Mouse (Mus musculus) MN1 (cell line): ENCODE results near the gene Srgn.
"Not testable (repeated sequence)": the region's sequence is repeated elsewhere in the genome, so short reads cannot be mapped to it uniquely, and the experiment has no call there.

Source experiments
- DNase-seq: peaks from one replicate; pipeline ENCODE4 v3.0.0-alpha.2; 2016; ENCODE audit warnings: low spot score

The Srgn gene

DNA sequence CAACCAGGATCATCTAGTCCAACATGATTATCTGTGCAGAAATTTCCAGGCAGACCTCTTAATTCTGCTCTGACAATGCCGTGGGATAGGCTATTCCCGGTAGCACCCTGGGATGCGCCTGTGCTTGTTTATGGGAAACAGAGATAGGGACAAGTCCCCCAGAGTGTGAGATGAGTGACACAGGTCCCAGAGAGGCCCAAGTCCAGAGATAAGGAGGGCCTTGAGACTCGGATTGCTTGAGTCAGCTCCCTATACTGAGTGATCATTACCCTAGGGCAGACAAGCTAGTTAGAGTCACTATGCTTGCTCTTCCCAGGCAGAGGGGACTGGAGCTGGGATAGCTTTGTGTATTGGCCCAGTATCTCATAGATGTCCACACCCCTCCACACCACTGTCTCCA lies 5.5 kb downstream of the Srgn start:
- DNase-seq, result no peak

DNA sequence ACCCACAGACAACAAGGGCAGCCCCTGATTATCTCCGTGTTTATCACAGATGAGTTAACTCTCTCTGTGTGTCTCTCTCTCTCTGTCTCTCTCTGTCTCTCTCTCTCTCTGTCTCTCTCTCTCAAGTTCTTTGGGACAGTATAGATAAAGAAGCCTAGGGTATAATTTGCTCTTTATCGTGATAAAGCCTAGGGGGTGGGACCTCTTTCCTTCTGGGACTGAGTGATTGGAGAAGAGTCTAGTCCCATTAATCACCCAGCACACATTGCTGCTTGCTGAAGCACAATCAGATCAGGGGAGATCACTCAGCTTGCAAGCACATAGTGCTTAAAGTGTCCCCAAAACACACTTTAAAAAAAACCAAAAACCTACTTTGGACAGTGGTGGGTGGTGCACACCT lies 6.3 kb downstream of the Srgn start:
- no peak for DNase-seq

DNA sequence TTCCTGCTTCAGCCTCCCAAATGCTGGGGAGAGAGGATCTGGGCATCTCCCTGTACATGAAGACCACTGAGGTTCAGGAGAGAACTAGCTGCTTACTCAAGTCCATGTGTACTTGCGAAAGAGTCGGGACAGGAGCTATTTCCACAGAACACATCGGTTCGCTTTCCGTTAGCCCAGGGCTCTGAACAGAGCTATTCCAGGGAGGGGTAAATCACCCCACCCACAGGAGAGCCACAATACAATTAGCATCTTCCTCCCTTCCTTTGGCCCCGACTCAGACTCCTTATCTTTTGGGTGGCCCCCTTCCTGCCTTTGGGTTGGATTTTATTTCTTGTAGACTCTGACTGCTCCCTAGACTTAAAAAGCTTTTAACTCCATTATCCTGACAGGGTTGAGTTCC lies 9.7 kb downstream of the Srgn start:
- DNase-seq, result no peak

DNA sequence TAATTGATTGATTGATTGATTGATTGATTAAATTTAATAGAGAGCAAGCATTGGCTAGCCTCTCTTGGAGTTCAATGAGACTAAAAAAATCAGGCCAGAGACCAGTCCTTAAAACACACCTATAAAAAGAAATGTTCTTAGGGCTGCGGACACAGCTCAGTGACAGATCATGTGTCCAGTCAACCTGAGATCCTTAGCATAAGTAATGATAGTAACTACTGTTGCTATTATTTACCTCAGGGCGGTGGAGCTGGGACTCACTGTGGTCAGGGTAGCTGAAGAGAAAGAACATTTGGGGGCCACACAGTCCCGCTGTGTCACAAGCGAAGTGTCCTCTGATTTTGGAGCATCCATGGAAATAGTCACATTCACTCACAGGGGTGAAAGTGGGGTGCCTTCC lies 14.4 kb downstream of the Srgn start:
- DNase-seq, result no peak

DNA sequence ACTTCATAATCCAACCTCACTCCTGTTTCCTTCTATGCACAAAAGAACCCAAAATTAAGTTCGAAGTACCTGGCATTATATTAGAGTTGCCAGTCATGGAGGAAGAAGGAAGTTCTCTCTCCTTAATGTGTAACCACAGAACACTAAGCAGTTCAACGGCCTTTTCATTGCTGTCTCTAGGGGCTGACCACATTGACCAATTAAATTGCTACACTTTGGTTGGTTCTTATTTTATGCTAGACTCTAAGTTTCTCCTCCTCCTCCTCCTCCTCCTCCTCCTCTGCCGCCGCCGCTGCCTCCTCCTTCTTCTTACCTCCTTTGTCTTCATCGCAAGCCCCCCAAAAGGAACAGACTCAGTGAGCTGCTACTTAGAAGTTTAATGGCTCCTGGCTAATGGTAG lies 15.7 kb downstream of the Srgn start:
- no peak for DNase-seq

DNA sequence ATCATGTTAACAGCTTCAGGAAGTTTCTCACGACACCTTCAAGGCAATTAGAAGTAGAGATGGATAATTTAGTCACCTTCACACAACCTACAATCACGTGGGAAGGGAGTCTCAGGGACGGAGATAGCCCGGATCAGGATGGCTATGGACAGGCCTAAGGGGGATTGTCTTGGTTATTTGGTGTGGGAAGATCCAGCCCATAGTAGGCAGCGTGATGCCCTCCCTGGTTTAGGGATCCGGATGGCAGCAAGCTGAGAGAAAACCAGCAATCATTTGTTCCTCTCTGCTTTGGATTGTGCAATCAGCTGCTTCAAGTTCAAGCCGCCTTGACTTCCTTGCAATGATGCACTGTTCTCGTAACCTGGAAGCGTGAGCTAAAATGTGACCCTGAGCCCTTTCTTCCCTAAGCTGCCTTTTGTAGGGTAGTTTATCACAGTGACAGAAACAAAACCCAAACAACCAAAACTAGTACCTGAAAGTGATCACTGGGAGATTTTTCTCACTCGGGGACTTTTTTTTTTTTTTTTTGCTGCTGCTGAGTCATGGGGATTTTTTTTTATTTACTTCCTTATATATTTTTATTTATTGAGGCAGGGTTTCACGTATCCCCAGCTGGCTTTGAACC lies 18.1 kb downstream of the Srgn start:
- DNase-seq, result no peak

DNA sequence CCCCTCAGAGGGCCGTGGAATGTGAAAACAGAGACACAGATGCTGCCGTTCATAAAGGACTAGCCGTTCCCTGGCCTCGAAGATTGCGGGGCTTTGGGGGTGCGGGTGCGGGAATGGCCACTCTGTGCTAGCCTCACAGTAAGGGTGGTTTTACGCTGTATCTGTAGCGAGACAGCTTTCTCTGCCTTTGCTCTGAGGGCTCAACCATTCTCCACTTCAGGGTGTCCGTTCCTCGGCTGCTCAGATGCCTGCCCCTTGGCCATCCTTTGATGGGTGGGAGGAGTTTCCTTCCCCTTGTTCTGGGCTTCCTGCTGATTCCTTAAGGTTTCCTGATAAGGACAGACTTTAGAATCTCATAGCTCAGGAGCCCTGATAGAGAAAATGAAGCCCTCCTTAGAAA lies 18.8 kb downstream of the Srgn start:
- no peak for DNase-seq

DNA sequence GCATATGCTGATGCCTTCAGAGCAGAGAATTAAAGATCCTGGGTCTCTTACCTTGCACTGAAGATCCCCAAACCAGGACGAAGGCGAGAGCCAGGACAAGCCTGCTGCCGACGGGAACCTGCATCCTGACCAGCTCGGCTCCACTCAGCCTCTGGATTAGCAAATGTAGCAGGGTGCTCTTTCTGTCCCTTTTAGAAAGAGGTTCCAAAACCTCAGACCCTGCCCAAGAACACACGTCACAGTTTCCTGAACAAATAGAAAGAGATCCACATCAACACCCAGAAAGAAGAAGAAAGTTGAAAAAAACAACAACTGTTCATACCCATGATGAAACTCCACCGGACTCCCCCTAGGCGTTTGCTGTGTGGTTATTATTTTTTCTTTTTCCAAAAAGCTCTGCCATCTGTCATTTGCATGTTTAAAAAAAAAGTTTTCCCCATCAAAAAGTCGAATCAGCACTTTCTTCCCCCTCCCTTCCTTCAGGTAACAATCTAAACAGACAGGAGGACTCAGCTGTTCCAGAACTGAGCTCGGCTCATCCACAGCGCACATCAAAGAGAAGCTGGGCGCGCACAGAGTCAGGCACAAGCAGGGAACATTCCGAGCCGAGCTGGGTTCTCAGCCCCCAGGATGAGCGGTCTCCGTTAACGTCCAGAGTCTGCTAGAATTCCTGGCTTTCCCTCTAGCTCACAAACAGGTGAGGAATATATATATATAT lies 19.5 kb downstream of the Srgn start:
- no peak for DNase-seq

DNA sequence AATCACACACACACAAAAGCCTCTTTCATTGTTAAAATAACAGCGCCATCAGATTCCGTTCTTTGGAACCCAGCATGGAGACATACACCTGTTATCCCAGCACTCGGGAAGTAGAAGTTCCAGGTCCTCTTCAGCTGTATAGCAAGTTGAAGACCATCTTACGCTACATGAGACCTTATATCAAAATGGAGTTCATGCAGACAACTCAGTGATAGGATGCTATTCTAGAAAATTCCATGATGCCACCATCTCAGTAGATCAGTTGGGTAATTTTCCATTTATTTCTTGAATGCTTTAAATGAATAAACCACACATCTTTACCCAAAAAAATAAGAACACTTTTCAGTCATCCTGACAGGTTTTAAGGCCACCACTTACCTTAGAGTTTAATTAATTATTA lies 20.2 kb downstream of the Srgn start:
- no peak for DNase-seq

DNA sequence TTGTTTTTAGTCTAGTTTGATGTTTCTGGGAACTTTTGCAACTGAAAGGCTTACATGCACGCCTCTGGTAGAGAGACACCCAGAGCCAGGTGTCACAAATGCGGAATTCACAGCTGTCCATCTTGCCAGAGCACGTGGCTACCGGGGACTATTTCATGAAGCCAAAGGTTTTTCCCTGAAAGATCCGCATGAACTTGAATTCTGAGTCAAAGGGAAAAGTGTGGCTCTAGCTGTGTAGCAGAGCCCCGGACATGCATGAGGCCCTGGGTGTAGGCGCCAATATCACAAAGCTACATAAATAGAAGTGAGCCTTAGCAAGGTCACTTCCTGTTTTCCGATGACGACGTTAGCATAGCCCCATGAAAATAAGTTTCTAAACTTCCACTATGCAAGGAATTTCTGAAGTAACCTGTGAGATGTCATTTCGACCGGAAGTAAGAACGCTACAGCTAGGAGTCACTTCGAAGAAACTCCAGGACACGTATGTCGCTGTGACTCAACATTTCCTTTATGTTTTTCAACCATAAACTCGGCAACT lies 21.2 kb downstream of the Srgn start:
- no peak for DNase-seq

DNA sequence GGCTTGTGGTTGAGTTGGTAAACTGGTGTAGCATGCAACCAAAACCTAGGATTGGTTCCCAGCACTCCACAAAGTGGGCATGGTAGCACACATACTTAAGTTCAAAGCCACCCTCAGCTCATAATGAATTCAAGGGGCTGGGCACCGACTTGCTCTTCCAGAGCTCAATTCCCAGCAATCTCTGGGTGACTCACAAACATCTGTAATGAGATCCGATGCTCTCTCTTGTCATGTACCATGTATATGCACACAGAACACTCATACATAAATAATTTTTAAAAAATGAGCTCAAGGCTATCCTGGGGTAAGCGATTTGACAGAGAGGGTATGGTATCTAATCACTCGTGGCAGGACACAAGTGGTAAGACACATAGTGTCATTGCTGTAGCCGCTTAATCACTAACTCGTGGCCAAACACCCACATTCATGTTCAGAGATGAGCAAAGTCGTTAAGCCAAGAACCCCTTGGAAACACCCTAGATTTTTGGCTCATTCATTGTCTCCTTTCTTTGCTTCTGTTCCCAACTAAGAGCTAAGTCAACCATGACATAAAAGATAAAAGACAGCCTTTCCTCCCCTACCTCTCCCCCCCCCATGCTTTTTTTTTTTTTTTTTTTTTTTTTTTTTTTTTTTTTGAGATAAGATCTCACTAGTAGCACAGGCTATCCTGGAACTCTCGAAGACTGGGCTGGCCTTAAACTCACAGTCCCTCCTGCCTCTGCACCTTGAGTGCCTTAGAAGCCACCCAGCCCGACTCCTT lies 21.8 kb downstream of the Srgn start:
- no peak for DNase-seq

DNA sequence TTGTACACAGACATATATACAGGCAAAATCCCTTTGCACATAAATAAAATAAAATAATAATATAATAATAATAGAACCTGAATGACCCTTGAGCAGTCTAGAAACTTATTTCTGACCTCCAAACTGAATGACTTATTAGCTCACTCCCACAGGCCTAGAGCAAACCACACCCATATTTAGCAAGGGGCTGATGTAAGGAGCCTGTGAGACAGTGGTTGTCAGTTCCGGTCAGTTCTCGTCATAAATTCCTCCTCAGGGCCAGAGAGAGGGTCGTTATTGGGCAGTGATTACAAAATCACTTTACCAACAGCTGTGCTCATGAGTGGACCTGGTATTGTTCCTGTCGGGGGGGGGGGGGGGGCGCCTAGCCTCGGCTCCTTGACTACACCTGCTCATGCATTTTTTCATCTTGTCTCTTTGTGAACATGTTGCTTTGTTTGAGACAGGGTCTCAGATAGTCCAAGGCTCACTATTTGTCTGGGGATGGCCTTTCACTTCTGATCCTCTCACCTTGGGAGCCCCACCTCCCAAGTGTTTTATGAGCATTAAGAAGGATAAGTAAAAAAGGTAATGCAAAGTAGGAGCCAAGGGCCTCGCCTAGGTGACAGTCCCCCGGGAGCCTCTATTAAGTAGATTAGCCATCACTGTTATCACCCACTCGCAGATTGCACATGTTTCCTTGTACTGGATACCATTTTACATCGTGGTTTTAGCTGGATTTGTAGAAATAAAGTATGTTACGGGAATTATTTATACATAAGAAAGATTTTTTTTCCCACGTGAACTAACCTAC lies 23.2 kb downstream of the Srgn start:
- peak; percentile 37 for DNase-seq

DNA sequence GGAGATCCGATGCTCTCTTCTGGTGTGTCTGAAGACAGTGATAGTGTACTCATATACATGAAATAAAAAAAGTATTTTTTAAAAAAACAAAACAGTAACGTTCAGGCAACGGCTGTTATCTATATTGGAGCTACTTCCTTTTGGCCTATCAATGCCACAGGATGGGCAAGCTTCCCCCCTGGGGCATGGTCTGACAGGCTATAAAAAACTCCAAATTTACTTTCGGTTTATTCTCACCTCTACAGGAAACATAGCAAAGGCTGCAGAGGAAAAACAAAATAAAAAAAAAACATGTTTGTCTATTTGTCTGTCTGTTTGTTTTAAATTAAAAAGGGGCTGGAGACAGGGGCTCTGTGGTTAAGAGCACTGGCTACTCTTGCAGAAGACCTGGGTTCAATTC lies 23.9 kb downstream of the Srgn start:
- DNase-seq, result no peak

DNA sequence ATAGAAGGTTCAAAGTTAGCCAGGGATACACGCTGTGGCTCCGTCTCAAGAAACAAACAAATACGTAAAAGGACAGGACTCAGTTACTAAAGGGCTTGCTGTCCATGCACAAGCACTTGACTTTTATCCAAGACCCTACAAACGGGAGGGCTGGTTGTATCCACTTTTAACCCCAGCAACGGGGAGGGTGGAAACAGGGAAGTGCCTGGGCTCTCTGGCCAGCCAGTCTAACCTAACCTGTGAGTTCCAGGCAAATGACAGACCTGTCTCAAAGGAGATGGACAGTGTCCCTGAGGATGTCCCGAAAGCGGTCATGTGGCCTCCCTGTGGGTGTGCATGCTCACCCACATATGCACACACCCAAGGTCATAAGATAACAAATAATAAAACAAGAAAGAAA lies 25.3 kb downstream of the Srgn start:
- no peak for DNase-seq

DNA sequence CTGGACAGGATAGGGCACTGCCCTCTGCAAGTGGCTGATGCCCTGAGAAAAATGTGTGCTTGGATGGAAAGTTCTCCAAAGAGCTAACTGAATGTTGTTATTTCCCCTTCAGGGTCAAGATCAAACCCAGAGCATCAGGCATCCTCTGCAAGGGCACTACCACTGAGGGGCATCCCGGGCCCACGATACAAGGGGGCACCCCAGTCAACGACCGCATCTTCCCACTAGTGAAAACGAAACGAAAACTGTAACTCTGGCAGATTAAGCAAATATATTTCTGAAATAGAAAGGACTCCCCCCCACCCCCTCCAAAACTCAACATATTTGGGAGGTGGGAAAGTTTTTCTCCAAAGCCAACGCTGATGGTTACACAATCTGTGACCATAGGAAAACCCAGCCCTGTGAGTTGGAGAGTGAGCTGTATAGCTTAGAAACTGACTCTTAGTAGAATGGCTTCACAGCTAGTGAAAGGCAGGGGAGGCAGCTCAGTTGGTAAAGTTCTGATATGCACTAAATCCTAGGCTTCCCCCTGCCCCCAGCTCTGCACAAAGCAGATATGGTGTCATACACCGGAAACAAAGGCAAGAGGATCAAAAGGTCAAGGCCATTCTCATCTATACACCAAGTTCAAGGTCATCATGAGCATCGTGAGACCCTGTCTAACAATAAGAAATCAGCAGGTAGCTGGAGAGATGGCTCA lies 26.2 kb downstream of the Srgn start:
- no peak for DNase-seq

DNA sequence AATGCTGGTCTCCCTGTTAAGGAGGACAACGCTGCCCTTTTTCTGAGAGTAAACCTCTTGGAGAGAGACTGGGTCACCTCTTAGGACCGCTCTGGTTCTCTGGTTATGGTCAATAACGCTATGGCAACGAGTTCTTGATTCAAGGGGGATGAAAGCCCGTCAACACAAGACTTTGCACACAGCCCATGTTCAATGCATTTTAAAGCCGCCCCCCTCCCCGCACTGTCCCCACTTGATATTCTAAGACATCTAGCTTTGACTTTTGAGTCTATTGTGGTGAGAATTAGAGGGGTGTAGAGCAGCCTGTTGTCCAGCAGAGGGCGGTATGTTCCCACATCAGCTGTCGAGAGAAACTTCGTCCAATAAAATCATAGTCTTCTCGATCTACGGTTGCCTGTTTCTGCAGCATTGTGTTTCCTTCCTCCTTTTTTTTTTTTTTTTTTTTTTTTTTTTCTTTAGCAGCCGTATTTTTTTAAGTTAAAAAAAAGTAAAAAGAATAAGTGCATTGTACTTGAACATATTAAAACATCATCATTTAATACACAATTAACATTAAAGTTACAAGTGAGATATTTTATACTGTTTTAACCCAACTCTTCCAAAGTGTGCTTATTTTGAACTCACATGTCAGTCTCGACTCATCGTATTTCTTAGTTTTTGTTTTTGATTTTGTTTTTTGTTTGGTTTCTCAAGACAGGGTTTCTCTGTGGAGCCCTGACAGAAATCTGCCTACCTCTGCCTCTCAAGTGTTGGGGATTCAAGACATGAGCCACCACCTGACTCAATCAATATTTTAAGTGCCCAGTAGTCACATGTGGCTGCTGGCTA lies 26.9 kb downstream of the Srgn start:
- DNase-seq, result peak; percentile 82

DNA sequence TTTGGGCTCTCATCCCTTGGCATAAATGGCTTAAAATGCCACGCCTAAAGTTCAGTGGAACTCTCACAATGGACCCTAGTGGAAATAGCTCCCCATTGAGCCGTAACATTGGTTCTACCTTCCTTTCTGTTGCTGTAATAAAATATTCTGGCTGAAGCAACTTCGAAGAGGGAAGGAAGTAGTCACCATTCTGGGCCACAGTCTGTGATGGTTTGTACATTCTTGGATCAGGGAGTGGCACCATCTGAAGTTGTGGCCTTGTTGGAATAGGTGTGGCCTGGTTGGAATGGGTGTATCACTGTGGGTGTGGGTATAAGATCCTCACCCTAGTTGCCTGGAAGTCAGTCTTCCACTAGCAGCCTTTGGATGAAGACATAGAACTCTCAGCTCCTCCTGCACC lies 35.6 kb downstream of the Srgn start:
- DNase-seq, result not testable (repeated sequence)

DNA sequence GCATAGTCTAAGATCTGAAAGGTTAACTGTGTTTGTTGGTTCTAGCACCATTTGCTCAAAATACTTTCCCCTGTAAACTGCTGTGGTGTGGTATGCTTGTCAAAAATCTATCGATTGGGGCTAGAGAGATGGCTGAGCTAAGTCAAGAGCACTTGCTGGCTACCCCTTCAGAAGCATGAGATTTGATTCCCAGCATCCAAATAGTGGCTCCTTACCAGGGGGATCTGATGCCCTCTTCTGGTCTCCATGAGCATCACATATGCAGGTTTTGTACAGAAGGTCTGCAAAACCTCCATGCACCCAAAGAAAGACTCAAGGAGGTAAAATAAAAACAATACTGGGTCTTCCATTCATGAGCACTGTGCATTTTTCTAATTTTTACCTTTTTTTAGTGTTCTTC lies 39.0 kb downstream of the Srgn start:
- DNase-seq, result peak; percentile 70

DNA sequence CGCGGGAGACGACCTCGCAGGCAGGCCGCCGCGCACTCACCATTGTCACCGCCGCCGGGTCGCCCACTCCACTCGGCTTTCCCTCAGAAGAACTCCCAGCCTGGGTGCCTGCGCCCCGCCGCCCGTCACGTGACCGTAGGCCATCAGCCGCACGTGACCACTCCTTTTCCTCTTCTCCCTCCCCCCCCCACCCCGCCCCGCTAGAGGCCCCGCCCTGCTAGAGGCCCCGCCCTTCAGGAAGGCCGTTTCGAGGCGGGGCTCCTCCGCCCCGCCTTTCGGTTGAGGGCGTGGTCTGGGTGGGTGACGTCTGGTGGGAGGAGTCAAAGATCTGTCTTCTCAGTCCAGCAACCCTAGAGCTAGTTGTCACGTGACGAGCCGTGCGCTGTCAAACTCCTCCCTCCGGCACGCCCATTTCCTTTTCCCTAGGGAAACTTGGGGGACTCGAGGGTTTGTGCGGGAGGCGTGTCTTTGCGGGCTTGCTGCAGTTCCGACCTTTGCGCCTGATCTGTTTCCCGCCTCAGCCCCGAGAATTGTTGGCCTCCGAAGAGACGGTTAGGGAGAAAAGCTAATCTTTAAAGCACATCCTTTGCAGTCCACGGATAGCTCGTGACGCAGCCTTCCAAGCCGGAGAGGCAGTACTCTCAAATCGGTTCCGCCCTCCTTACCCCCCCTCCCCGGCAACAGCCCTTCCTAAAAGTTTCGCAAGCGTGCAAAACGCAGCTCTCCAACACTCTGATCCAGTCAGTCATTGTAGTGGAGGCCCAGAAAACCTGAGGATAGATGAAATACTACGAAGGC lies 40.4 kb downstream of the Srgn start, which contains the start of gene Vps26a:
Gene Vps26a, minus strand, starts transcription at position 188 of the 798 bp plus-strand sequence.
- peak; percentile 99 for DNase-seq
